Mouse (Mus musculus) thymus, postnatal 25 days (tissue): ENCODE results near the gene Ccdc102a.
A peak's percentile ranks its signal among the peaks of the same experiment; 100 is the strongest.
"Not testable (repeated sequence)": the region's sequence is repeated elsewhere in the genome, so short reads cannot be mapped to it uniquely, and the experiment has no call there.

Experiments
- DNase-seq: peaks from one replicate; pipeline ENCODE4 v3.0.0; 2022

Ccdc102a gene

DNA sequence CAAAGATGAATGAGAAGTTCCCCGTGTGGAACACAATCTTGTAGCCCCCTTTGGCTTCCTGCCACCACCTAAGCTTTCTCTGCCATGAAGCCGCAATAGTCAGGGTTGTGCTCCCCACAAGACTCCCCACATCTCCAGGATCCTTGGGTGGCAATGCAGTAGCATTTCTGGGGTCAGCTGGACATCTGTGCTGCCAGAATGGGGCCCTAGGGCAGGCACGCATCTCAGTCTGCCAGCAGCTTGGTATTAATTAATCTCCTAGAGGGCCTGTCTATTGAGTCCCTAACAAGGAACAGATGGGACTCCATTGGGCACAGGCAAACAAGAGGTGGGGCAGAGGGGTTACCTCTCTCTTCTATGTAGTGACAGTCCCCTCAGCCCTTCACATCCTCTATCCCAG, 45.7 kb downstream of the Ccdc102a start:
- DNase-seq = no peak

DNA sequence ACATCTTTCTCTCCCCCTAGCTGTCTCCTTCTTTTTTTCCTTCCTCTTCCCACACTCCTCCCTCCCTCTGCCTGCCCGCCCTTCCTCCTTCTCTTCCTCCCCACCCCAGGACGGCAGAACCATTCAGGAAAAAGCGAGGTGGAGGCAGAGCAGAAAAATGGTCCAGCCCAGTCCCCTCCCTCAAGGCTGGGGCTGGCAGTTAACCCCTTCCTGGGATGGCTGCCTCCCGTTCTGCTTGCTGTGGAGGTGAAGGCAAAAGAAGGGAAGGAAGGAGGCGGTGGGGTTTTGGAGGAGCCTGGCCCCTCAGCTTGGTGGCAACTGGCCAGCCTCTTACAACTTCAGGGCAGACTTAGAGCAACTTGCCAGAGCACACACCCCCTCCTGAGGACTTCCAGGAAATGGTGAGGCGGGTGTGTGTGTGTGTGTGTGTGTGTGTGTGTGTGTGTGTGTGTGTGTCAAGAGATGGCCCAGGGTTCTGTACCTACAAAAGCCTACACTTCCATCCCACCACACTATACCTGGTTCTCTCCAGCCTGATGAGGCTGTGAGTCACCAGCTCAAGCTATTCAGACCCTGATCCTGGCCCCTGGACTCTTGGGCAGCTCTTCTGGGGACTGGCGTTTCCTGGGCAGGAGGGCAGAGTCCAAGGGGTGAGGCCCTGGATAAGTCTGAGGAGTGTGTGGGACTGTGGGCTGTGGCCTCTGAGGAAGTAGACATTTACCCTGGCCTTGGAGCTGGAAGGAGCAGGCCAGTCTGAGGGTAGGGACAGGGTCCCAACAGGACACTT, 46.6 kb downstream of the Ccdc102a start:
- DNase-seq = peak; percentile 16

DNA sequence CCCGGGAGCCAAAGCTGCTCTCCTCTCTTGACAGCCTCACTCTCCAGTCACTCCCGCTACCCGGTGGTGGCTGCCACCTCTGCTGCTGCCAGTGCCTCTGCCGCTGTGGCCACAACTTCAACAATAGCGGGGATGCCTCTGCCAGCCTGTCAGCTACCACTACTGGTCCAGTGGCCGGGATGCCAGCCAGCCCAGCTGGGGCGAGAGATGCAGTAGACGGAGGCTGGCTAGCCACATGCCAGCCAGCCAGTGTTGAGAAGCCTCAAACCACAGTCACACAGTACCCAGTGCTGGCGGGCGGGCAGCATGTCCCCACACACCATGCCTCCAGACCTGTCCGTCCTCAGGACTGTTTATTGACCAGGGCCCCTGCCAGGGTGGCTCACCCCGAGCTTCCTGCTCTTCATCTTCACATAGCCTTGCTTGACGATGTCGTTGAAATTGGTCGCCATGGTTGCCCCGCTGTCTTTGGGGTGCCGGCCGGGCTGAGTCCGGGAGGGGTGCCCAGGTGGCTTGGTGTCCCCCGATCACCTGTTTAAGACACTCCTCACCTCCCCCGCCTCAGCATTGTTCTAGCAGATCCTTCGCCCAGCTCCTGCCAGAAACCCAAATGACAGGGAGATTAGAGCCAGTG, 47.3 kb downstream of the Ccdc102a start:
- no peak for DNase-seq

DNA sequence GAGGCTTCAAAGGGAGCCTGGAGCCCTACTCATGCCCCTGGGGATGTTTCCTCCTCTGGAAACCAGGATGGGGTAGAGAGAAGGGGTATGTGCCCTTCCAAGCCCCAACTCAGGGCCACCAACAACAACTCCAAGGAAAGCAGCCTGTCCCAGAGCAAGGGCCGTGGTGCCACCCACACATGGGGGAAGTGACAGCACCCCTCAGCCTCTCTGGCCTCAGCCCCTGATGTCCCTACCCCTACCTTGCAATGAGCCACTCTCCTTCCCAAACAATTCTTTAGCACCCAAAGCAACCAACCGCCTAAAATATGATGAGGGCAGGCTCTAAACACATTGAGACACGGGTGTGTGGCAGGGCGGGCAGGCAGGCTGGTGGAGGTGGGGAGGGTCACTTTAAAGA, 47.9 kb downstream of the Ccdc102a start:
- DNase-seq = no peak

DNA sequence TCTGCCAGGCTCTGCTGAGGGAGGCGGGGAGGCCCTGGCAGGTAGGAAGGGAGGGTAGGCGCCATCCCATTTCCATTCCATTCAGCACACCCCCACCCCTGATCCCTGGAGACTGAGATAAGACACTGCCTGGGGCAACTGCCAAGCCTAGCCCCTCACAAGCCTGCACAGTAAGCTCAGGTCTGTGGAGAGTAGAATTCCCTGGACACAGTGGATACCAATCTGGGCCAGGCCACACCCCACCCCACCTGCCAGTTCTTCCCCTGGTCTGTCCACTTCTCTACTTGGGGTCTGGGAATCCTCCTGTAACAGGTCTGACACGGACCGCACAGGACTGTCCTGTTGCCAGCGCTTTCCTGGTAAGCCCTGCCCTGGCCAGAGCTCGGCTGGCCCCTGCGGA, 48.8 kb downstream of the Ccdc102a start:
- DNase-seq = no peak

DNA sequence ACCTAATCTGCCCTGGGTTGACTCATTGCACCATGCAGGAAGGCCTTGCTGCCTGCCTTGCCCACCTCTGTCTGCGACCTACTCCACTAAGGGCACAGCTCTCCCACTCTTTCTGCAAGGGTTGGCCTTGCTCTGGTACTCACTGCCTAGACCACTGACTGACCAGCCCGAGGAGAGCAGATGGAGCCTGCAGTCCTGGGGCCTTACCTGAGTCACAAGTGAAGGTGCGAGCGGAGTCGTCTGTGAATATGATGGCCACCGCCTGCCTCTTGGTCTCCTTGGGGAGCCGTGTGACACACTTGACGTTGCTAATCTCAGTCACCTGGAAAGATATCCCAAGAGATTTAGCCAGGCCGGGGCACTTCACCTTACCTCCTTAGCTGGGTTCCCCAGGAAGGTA, 51.0 kb downstream of the Ccdc102a start:
- no peak for DNase-seq

DNA sequence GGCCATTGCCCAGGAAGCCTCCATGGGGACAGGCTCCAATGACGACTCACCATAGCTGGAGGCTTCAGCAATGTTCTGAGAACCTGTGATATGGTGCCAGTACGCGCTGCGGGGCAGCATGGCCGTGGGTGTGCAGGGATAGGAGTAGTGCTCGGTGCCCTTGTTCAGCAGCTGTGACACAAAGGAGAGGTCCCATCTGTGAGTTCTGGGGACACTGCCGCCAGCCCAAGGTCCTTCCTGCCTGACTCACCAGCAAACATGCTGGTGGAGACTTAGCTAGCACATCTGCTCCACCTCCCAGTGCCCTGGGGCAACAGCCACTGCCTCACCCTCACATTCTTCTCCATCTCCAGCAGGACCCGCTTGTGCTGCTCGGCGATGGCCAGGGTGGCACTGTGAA, 52.6 kb downstream of the Ccdc102a start:
- DNase-seq = no peak

DNA sequence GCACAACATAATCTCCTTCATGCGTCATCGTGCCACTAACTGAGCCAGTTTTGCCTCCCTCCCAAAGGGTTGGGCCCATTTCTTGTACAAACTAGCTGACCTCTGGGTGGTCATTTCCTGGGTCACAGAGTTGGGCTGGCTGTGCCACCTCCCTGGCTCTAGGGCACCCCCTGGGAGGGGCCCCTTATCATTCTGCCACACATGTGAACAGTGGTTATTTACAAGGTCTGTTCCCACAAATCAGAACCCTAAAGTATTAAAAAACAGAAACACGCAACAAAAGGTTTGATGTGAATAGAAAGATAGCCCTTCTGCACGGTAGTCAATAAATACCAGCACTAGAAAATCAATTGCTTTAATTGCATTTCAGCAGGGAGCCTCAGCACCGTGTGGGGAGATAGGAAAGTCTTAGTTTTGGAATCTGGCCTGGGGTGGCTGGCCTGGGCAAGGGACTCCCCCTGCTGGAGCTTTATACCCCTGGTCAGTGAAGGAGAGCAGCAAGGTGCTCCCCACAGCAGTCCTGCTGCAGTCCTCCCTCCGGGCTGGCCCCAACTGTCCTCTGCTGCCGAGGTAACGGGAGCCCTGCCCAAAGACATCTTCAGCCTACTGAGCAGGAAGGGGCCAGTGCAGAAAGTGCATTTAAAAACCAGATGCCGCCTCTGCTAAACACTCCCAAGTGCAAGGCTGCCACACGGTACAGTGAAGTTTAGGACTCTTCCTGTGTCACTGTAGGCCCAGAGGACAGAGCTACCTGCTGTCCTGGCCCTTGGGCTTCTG, 53.8 kb downstream of the Ccdc102a start:
- no peak for DNase-seq

DNA sequence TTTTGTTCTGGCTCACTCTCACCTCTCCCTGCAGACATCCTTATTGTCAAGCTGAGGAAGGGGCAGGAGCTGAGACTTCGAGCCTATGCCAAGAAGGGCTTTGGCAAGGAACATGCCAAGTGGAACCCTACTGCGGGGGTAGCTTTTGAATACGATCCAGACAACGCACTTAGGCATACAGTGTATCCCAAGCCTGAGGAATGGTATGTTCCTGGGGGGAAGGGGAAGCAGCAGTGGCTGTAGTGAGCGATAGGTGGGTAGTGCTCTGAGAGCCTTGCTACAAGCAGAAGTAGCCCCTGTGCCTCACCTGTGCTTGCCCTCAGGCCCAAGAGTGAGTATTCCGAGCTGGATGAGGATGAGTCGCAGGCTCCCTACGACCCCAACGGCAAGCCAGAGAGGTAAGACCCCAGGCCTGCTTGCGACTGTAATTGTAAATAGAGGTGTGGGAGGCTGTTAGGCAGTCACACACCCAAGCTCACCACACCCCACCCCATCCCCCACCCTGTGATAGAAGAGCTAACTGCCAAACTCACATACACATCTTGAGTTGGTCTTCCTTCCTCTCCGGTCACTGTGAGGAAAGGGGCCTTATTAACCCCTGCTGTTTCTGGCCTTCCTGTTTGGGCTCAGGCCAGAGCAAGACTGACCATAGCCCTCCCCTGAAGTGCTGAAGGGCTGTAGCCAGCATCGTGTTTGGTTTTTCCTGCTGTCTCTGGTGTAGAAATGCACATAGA, 55.2 kb downstream of the Ccdc102a start:
- no peak for DNase-seq

DNA sequence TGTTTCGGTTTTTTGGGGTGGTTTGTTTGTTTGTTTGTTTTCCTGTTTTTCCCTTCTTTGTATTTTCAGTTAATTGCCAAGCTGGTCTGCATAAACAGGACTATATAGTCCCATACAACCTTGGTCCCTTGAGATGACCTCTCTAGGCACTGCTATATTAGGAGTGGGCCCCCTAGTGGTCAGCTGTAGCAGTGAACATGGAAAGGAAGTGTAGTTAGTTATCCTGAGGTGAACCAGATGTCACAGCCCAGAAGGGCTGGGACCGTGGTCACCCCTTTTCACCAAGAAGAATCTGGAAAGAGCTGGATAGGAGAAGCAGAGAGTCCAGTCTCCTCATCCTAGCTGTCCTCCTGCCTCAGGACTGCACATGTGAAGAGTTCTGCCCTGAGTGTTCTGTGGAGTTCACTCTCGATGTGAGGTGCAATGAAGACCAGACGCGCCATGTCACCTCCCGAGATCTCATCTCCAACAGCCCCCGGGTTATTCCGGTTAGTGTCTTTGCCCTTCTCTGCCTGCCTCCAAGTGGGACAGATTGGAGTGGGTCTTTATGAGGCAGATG, 56.5 kb downstream of the Ccdc102a start:
- DNase-seq = peak; percentile 63

DNA sequence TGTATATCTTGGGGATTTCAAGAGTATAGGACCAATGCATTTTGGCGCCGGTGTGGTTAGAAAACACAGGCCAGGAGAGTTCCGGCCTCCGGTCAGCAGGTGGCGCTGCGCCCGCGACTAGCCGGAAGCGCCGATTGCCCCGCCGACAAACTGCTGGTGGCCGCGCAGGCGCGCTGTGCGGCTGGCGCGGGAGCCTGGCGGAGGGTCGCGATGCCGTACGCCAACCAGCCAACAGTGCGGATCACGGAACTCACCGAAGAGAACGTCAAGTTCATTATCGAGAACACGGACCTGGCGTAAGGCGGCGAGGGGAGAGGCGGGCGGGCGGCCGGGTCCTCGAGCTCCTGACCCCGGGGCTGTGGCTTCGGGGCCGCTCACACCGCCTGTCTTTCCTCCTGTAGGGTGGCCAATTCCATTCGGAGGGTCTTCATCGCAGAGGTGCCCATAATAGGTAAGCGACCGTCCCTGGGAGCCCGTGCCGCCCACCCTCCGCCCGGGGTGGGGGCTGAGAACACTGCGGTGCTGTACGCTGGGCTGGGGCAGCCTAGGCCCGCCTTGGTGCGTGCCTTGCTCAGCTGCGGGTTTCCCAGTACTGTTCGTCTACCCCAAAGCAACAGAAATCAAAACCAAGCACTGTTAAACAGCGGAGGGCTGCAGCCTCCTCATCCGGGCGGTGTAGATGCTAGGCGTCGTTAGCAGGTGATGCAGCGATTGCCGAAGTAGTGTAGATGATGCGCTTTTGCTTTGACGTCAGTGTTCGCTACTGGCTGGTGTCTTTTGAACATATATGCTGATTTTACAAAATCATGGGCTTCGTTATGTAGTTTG, 60.3 kb downstream of the Ccdc102a start, which contains the start of gene Polr2c:
Gene Polr2c (plus strand): TSS at position 105 of the 828 bp plus-strand sequence.
- DNase-seq = peak; percentile 93

DNA sequence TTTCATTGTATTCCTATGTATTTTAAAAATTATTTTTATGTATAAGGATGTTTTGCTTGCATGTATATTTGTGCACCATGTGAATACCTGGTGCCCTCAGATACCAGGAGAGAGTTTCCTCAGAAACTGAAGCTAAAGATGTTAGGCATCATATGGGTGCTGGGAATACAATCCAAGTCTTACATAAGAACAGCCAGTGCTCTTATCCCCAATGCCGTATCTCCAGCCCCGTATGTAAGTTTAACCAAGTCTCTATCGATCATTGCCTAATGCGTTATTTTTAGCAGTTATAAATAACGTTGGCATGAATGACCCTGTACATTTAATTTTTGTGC, 60.9 kb downstream of the Ccdc102a start:
- DNase-seq = no peak

DNA sequence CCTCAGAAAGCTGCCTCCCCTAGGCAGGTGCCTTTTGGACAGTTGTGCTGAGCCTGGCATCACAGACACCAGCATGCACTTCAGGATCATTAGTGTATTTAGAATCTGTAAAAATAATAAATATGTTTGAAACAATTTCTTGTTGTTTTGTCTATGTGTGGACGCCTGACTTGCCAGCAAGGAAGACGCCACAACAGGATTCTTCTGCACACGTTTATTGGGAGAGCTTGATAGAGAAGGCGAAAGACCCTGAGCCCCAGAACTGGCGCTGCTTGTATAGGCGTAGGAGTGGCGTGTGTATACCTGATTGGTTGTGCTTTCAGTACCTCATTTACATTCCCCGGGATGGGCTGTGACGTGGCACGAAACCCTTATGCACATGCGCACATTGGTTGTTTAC, 63.1 kb downstream of the Ccdc102a start:
- DNase-seq = not testable (repeated sequence)
